Mouse (Mus musculus) stomach, postnatal 0 days (tissue): ENCODE results near the gene Lrrc17.

Experiments
- CTCF ChIP-seq: IDR thresholded peaks from 2 replicates; pipeline ENCODE4 v1.5.1; 2016; ENCODE audit warnings: antibody characterized with exemption, low read depth, mild to moderate bottlenecking, moderate library complexity
- EP300 ChIP-seq: optimal IDR thresholded peaks from 2 replicates; pipeline ENCODE3; 2016; ENCODE audit warnings: antibody characterized with exemption

DNA sequence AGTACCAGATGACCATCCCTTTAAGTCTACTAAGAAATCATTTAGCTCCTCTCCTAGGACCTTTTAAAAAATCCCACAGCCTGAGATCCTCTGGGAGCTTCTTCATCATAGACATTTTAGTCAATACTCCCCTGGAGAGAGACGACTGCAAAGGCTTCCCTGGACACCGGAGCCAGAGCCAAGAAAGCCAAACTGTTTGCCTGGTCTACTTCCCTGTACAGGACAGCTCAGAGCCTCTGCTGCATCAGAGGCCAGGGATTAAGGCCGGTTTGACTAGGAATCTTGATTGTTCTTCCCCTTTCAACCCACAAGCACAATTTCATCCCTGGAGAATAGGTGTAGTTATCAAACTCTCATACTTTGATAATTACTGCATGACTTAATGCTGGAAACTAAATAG, 46.5 kb upstream of the Lrrc17 start:
- no peak for TF ChIP-seq EP300
- TF ChIP-seq CTCF = no peak
